Mouse (Mus musculus): ENCODE data around the gene Vps13c.
A peak's percentile ranks its signal among the peaks of the same experiment; 100 is the strongest.

The Vps13c gene

DNA sequence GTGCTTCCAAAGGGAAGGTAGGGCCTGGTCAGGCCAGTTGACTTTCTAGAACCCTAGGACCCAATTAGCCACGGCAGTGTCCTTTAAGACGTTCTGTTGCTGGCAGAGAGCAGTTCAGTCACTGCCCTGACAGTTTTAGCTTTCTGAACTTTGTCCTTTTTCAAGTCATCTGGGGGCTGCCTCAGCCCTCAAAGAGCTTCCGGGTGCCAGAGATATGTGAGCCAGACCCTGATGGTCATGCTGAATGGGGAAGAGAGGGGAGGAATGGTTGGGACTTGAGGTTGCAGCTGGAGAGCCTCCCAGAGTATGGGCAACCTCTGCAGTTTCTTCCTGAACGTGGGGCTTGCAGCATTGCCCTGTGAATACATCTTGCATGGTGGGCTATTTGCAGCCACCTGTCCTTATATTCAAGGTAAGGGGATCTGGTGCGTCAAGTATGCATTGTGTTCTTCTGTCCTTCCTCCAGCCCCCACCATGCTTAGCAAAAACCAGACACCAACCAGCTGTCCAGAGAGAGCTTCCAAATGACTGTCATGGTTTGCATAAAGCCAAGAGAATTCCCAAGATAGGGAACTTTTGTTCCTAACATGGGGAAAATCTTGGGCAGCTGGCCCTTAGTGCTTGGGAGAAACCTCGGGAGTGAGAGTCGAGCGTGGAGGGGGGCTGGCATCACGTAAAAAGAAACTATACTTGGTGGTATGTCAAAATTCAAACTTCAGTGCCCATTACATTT is 182.3 kb downstream of the Vps13c start:
- DNase-seq = no peak

GRCm38 (mm10) chr9:68028631-68029030 is 188.4 kb downstream of the Vps13c start:
- DNase-seq = no peak

DNA sequence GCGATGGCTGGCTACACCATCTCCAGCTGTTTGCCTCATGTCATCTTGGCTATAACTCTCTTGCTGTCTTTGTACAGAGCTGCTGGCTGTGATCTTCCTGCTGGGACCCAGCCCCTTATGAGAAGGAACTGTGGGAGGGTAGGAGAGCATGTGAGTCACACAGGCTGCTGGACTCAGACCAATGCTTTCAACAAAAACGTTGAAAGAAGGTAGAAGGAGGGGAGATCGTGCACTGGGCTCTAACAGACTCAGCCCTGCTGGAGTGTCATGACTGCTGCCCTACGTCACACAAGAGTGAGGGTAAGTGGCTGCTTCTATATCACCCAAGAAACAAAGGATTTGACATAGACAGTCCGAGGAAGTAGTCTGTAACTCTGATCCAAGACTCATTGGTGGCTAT is 193.6 kb downstream of the Vps13c start:
- DNase-seq = peak in 1 of 2 experiments; percentile 9

Data from lung, adult 18-20 months (tissue).